Comparison of ENCODE assay signal across 9 mouse cellular contexts in genomic region chr16:23227851-23228250, GRCm38 (mm10). TPM values are rescaled to one million over a fixed set of nuclear protein-coding genes. Genes with fewer than 3 reads are reported as not detected.
DNase-seq lines count a peak whose midpoint lies in the region; ATAC-seq lines count a peak whose summit lies in the region.
"Had no signal": no experiment of that assay in that cellular context is flagged by ENCODE, and none has a peak within 500 bp of the region (broad histone marks: within the 10 kb centered on the region; RNA-seq: fewer than 3 reads in every experiment).

No protein-coding gene starts in this region.

- peaks cover 27% of the 10 kb centered on the region for H3K27me3 ChIP-seq in forebrain, embryonic 10.5 days (ENCODE audit: poor library complexity, severe bottlenecking)
- H3K27me3 ChIP-seq in forebrain, embryonic 11.5 days (ENCODE audit: control insufficient read depth, insufficient read depth, low read length), result peaks cover 3% of the 10 kb centered on the region; the same call in 1 of the 2 replicates
- no peaks in the 10 kb centered on the region for H3K27me3 ChIP-seq in limb, embryonic 12.5 days
- no peaks in the 10 kb centered on the region for H3K27me3 ChIP-seq in limb, embryonic 10.5 days (ENCODE audit: low read depth, poor library complexity, severe bottlenecking)
- H3K27me3 ChIP-seq in forebrain, embryonic 16.5 days (replicated peaks; ENCODE audit: control insufficient read depth, insufficient read depth, low read length), result no peaks in the 10 kb centered on the region
- no peaks in the 10 kb centered on the region for H3K27me3 ChIP-seq in midbrain, embryonic 16.5 days (ENCODE audit: control insufficient read depth, insufficient read depth, low read depth, low read length)

- peak overlapping the region; percentile 79; the same call in 1 of the 2 replicates for H3K4me3 ChIP-seq in forebrain, embryonic 10.5 days
- no peak overlapping the region for H3K4me3 ChIP-seq in forebrain, embryonic 11.5 days (ENCODE audit: low read depth, low read length)
- no peak overlapping the region for H3K4me3 ChIP-seq in limb, embryonic 12.5 days (replicated peaks)
- no peak overlapping the region for H3K4me3 ChIP-seq in limb, embryonic 10.5 days
- H3K4me3 ChIP-seq in forebrain, embryonic 16.5 days (replicated peaks; ENCODE audit: low read length), result peak overlapping the region; percentile 24
- peak overlapping the region; percentile 5; the same call in 1 of the 2 replicates for H3K4me3 ChIP-seq in midbrain, embryonic 16.5 days (ENCODE audit: low read depth, low read length)

- no peak overlapping the region for H3K27ac ChIP-seq in forebrain, embryonic 10.5 days
- H3K27ac ChIP-seq in forebrain, embryonic 11.5 days (ENCODE audit: low read depth, low read length), result no peak overlapping the region
- H3K27ac ChIP-seq in limb, embryonic 12.5 days, result no peak overlapping the region
- H3K27ac ChIP-seq in limb, embryonic 10.5 days, result no peak overlapping the region
- no peak overlapping the region for H3K27ac ChIP-seq in forebrain, embryonic 16.5 days (ENCODE audit: low read length)
- H3K27ac ChIP-seq in midbrain, embryonic 16.5 days (ENCODE audit: low read length), result no peak overlapping the region

- 20% methylated on average over 6 of the region's 6 CpGs for WGBS in forebrain, embryonic 10.5 days
- WGBS in forebrain, embryonic 11.5 days, result 18% methylated on average over 6 of the region's 6 CpGs
- WGBS in limb, embryonic 12.5 days, result 36% methylated on average over 6 of the region's 6 CpGs
- 34% methylated on average over 6 of the region's 6 CpGs for WGBS in limb, embryonic 10.5 days
- WGBS in forebrain, embryonic 16.5 days, result 39% methylated on average over 6 of the region's 6 CpGs
- 22% methylated on average over 6 of the region's 6 CpGs for WGBS in midbrain, embryonic 16.5 days

- no peak overlapping the region for H3K9ac ChIP-seq in forebrain, embryonic 11.5 days (ENCODE audit: low read length)
- no peak overlapping the region for H3K9ac ChIP-seq in limb, embryonic 12.5 days (replicated peaks)
- no peak overlapping the region; the same call in 1 of the 2 replicates for H3K9ac ChIP-seq in forebrain, embryonic 16.5 days (replicated peaks; ENCODE audit: low read depth, low read length)
- 0 out of 2 replicates have a peak overlapping the region, but pooled peaks have one; percentile 32 for H3K9ac ChIP-seq in midbrain, embryonic 16.5 days (ENCODE audit: low read depth, low read length)

- H3K36me3 ChIP-seq in forebrain, embryonic 10.5 days (replicated peaks), result no peaks in the 10 kb centered on the region
- H3K36me3 ChIP-seq in forebrain, embryonic 11.5 days (ENCODE audit: control insufficient read depth, insufficient read depth, low read length), result no peaks in the 10 kb centered on the region
- no peaks in the 10 kb centered on the region for H3K36me3 ChIP-seq in limb, embryonic 12.5 days
- H3K36me3 ChIP-seq in limb, embryonic 10.5 days, result no peaks in the 10 kb centered on the region
- no peaks in the 10 kb centered on the region for H3K36me3 ChIP-seq in forebrain, embryonic 16.5 days (ENCODE audit: control insufficient read depth, insufficient read depth)
- H3K36me3 ChIP-seq in midbrain, embryonic 16.5 days (ENCODE audit: control insufficient read depth, insufficient read depth, low read length), result no peaks in the 10 kb centered on the region

- no peak for DNase-seq in forebrain, embryonic 10.5 days (ENCODE audit: extremely low spot score, low spot score)
- DNase-seq in forebrain, embryonic 11.5 days (ENCODE audit: low spot score), result no peak
- no peak for DNase-seq in limb, embryonic 10.5 days (ENCODE audit: low spot score)
- no peak for DNase-seq in frontal cortex, postnatal 25 days (ENCODE audit: low spot score in 2 of 2)
- no peak for DNase-seq in MN1 (ENCODE audit: low spot score)
- DNase-seq: lung, postnatal 10 days had no signal

- no peaks in the 10 kb centered on the region for H3K9me3 ChIP-seq in forebrain, embryonic 10.5 days
- no peaks in the 10 kb centered on the region for H3K9me3 ChIP-seq in forebrain, embryonic 11.5 days (ENCODE audit: control insufficient read depth, low read length)
- no peaks in the 10 kb centered on the region for H3K9me3 ChIP-seq in limb, embryonic 12.5 days
- no peaks in the 10 kb centered on the region for H3K9me3 ChIP-seq in limb, embryonic 10.5 days (replicated peaks)
- no peaks in the 10 kb centered on the region for H3K9me3 ChIP-seq in forebrain, embryonic 16.5 days (ENCODE audit: control insufficient read depth, low read length)
- no peaks in the 10 kb centered on the region for H3K9me3 ChIP-seq in midbrain, embryonic 16.5 days (replicated peaks; ENCODE audit: control insufficient read depth, low read length, poor library complexity, severe bottlenecking)

- H3K4me2 ChIP-seq in forebrain, embryonic 11.5 days (ENCODE audit: low read depth, low read length, severe bottlenecking), result no peak overlapping the region
- peak overlapping the region; percentile 78 for H3K4me2 ChIP-seq in limb, embryonic 12.5 days
- H3K4me2 ChIP-seq in forebrain, embryonic 16.5 days (ENCODE audit: low read length), result peak overlapping the region; percentile 87
- peak overlapping the region; percentile 95 for H3K4me2 ChIP-seq in midbrain, embryonic 16.5 days (ENCODE audit: low read length)

- no peak for ATAC-seq in forebrain, embryonic 11.5 days (replicated peaks; ENCODE audit: low FRiP score)
- no peak for ATAC-seq in limb, embryonic 12.5 days (ENCODE audit: insufficient number of reproducible peaks, insufficient read depth, low FRiP score, low TSS enrichment, low read depth)
- no peak for ATAC-seq in forebrain, embryonic 16.5 days
- no peak for ATAC-seq in midbrain, embryonic 16.5 days

- H3K4me1 ChIP-seq in forebrain, embryonic 10.5 days, result peaks cover 64% of the 10 kb centered on the region
- H3K4me1 ChIP-seq in forebrain, embryonic 11.5 days (replicated peaks; ENCODE audit: control insufficient read depth, insufficient read depth, low read length), result peaks cover 6% of the 10 kb centered on the region; the same call in 1 of the 2 replicates
- H3K4me1 ChIP-seq in limb, embryonic 12.5 days (replicated peaks), result peaks cover 36% of the 10 kb centered on the region
- H3K4me1 ChIP-seq in limb, embryonic 10.5 days, result peaks cover 52% of the 10 kb centered on the region
- H3K4me1 ChIP-seq in forebrain, embryonic 16.5 days (replicated peaks; ENCODE audit: control insufficient read depth, insufficient read depth, low read length), result peaks cover 51% of the 10 kb centered on the region
- H3K4me1 ChIP-seq in midbrain, embryonic 16.5 days (ENCODE audit: control insufficient read depth, insufficient read depth, low read length), result peaks cover 31% of the 10 kb centered on the region

RNA-seq across cellular contexts. Expression of gene St6gal1, which starts 3.3 kb away (rescaled TPM):
- polyA plus RNA-seq in forebrain, embryonic 10.5 days (2016; fragmentation: Nextera tagmentation; extraction: Ambion mirVana), result 18.4 and 19.7 TPM in 2 replicates
- polyA plus RNA-seq in forebrain, embryonic 11.5 days (2014; fragmentation: Nextera tagmentation; extraction: Ambion mirVana), result 24.7 TPM in 2 replicates
- polyA plus RNA-seq in limb, embryonic 12.5 days (2016; fragmentation: Nextera tagmentation; extraction: Ambion mirVana), result 21.5 and 24.1 TPM in 2 replicates
- 23.8 and 26.7 TPM in 2 replicates for polyA plus RNA-seq in limb, embryonic 10.5 days (2016; fragmentation: Nextera tagmentation; extraction: Ambion mirVana)
- 50.4 and 61.7 TPM in 2 replicates for polyA plus RNA-seq in forebrain, embryonic 16.5 days (2015; fragmentation: Nextera tagmentation; extraction: Ambion mirVana)
- 19.3 and 28.5 TPM in 2 replicates for polyA plus RNA-seq in midbrain, embryonic 16.5 days (2015; fragmentation: Nextera tagmentation; extraction: Ambion mirVana)

Comparison
In these comparisons a context has a peak if more than half of its experiments do, and no peak if none do; other contexts are left out.
1. H3K4me3 ChIP-seq: peak in forebrain, embryonic 10.5 days (single experiment), forebrain, embryonic 16.5 days (single experiment) and midbrain, embryonic 16.5 days (single experiment); none in forebrain, embryonic 11.5 days (single experiment), limb, embryonic 12.5 days (single experiment) and limb, embryonic 10.5 days (single experiment).